Mouse (Mus musculus): ENCODE measurements around the gene Mmp20. TPM values are rescaled to one million over a fixed set of nuclear protein-coding genes. Genes with fewer than 3 reads are reported as not detected.

Gene Mmp20
- total RNA-seq (2021) (not detected), polyA plus RNA-seq (2012; rRNA removed) (not detected in 2 replicates)
- long read RNA-seq: 0 reads

DNA sequence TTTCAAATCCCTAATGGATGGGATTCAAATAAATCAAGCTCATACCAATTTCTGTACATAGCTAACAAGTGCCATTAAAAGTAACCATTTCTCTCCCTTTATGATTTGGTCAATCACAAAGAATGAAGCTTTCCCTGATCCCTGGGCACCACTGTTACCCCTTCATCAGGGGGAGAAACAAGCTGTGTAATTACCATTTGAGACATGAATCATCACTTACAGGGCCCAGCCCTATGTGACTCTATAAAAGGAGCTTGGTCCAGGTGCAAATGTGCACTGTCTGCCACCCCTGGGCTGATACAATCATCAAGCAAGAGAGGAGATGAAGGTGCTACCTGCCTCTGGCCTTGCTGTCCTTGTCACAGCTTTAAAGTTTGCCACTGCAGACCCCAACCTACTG lies at the start of gene Mmp20:
TSS of gene Mmp20 (plus strand) at position 301 of the 400 bp plus-strand sequence.
- TF ChIP-seq EP300 (IDR thresholded peaks at IDR 0.05; ENCODE audit: insufficient read depth, low read depth, low read length): no peak
- TF ChIP-seq POLR2A (IDR thresholded peaks at IDR 0.05; ENCODE audit: insufficient read depth, low read depth, low read length): no peak
- TF ChIP-seq CTCF (IDR thresholded peaks at IDR 0.05): no peak
- no peak within 1 kb of the TSS for H3K9ac ChIP-seq (ENCODE audit: low read depth, low read length)
- no peak within 1 kb of the TSS for H3K27ac ChIP-seq
- H3K36me3 ChIP-seq (ENCODE audit: control insufficient read depth, insufficient read depth, low read length): no peaks in the 10 kb centered on the region
- intact Hi-C loops (cut with DNase I): no loop called here
- no peak within 1 kb of the TSS for H3K4me3 ChIP-seq
- DNase-seq: no peak
- H3K79me2 ChIP-seq (replicated peaks; ENCODE audit: control insufficient read depth, insufficient read depth, low read length): no peaks in the 10 kb centered on the region
- H3K4me1 ChIP-seq (ENCODE audit: control insufficient read depth, insufficient read depth, low read length): no peaks in the 10 kb centered on the region
- H3K27me3 ChIP-seq (ENCODE audit: control insufficient read depth, insufficient read depth, low read length): no peaks in the 10 kb centered on the region

DNA sequence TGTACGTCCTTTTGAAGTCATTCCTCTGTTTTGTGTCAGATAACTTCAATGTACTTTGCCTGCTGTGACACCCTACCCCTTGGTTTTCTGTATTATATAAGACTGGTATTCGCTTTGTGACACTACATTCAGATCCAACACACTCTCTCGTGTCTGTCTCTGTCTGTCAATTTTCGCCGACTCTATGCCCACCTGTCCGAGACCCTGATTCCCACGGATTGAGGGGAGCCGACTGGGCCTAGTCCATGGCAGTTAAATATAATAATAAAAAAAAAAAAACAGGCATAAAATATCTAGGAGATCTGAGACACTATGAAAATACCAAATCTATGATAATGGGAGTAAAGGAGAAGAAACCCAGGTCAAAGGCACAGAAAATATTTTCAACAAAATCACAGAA lies 38.0 kb upstream of the Mmp20 start:
- no peaks in the 10 kb centered on the region for H3K36me3 ChIP-seq (ENCODE audit: control insufficient read depth, insufficient read depth, low read length)
- intact Hi-C loops (cut with DNase I): loop anchor here (10.0 kb wide), 1 partner anchor 535 kb away; no protein-coding TSS in a partner anchor
- no peak overlapping the region for H3K27ac ChIP-seq
- no peak overlapping the region for H3K4me3 ChIP-seq
- no peak for DNase-seq
- no peak overlapping the region for H3K9ac ChIP-seq (ENCODE audit: low read depth, low read length)
- H3K4me1 ChIP-seq (ENCODE audit: control insufficient read depth, insufficient read depth, low read length): peaks cover 2% of the 10 kb centered on the region
- H3K27me3 ChIP-seq (ENCODE audit: control insufficient read depth, insufficient read depth, low read length): no peaks in the 10 kb centered on the region
- WGBS: 64% methylated on average over 8 of the region's 8 CpGs
- H3K79me2 ChIP-seq (replicated peaks; ENCODE audit: control insufficient read depth, insufficient read depth, low read length): no peaks in the 10 kb centered on the region
- TF ChIP-seq POLR2A (IDR thresholded peaks at IDR 0.05; ENCODE audit: insufficient read depth, low read depth, low read length) (no peak), CTCF (IDR thresholded peaks at IDR 0.05) (no peak), EP300 (IDR thresholded peaks at IDR 0.05; ENCODE audit: insufficient read depth, low read depth, low read length) (no peak)

GRCm38 (mm10) chr9:7593272-7593812 lies 34.7 kb upstream of the Mmp20 start:
- 84% methylated on average over 3 of the region's 3 CpGs for WGBS
- intact Hi-C loops (cut with DNase I): loop anchor here (10.0 kb wide), 1 partner anchor 539 kb away; no protein-coding TSS in a partner anchor
- no peak for TF ChIP-seq POLR2A (IDR thresholded peaks at IDR 0.05; ENCODE audit: insufficient read depth, low read depth, low read length)
- TF ChIP-seq EP300 (IDR thresholded peaks at IDR 0.05; ENCODE audit: insufficient read depth, low read depth, low read length): no peak
- TF ChIP-seq CTCF (IDR thresholded peaks at IDR 0.05): no peak

DNA sequence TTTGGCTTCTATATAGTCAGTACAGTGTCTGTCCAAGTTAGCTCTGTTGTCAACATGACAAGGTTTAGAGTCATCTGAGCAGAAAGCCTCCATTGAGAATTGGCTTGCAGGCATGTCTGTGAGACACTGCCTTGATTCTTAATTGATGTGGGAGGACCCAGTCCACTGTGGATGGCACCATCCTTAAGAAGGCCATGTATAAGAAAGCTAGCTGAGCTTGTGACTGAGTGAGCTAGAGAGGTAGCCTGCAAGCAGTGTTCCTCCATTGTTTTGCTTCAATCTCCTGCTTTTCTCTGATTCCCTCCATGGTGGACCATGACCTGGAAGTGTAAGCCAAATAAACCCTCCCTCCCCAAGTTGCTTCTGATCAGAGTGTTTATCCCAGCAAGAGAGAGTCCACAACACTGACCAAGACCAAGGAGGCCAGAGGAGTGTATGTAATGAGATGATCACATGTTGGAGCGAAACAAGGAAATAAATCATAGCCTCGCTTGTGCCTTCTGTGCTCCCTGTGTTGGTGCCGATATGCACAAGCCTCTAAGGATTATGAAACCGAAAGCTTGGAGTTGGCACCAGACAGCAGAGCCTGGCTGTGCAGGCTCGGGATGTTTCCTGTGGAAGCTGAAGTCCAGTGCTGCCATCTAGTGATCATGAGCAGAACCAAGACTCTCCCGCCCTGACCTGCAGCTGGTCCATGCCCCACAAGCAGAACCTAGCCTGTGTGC lies 33.1 kb upstream of the Mmp20 start:
- no peaks in the 10 kb centered on the region for H3K27me3 ChIP-seq (ENCODE audit: control insufficient read depth, insufficient read depth, low read length)

More at GRCm38 (mm10) chr9:7593272-7593812, 34.7 kb upstream of the Mmp20 start:
- H3K79me2 ChIP-seq (replicated peaks; ENCODE audit: control insufficient read depth, insufficient read depth, low read length): no peaks in the 10 kb centered on the region
- no peak overlapping the region for H3K4me3 ChIP-seq
- H3K4me1 ChIP-seq (ENCODE audit: control insufficient read depth, insufficient read depth, low read length): peaks cover 3% of the 10 kb centered on the region
- no peaks in the 10 kb centered on the region for H3K27me3 ChIP-seq (ENCODE audit: control insufficient read depth, insufficient read depth, low read length)
- no peaks in the 10 kb centered on the region for H3K36me3 ChIP-seq (ENCODE audit: control insufficient read depth, insufficient read depth, low read length)
- H3K27ac ChIP-seq: no peak overlapping the region
- H3K9ac ChIP-seq (ENCODE audit: low read depth, low read length): no peak overlapping the region
- no peak for DNase-seq

GRCm38 (mm10) chr9:7602982-7603742 lies 24.9 kb upstream of the Mmp20 start:
- no peaks in the 10 kb centered on the region for H3K79me2 ChIP-seq (replicated peaks; ENCODE audit: control insufficient read depth, insufficient read depth, low read length)
- H3K9ac ChIP-seq (ENCODE audit: low read depth, low read length): no peak overlapping the region
- no peaks in the 10 kb centered on the region for H3K36me3 ChIP-seq (ENCODE audit: control insufficient read depth, insufficient read depth, low read length)
- H3K27ac ChIP-seq: no peak overlapping the region
- peak; percentile 55 to 74 for DNase-seq
- TF ChIP-seq CTCF (IDR thresholded peaks at IDR 0.05) (peak; percentile 98), EP300 (IDR thresholded peaks at IDR 0.05; ENCODE audit: insufficient read depth, low read depth, low read length) (peak; percentile 71; the same call in 1 of the 2 replicates), POLR2A (IDR thresholded peaks at IDR 0.05; ENCODE audit: insufficient read depth, low read depth, low read length) (no peak)
- no peaks in the 10 kb centered on the region for H3K27me3 ChIP-seq (ENCODE audit: control insufficient read depth, insufficient read depth, low read length)
- H3K4me1 ChIP-seq (ENCODE audit: control insufficient read depth, insufficient read depth, low read length): no peaks in the 10 kb centered on the region
- intact Hi-C loops (cut with DNase I): loop anchor here (1.0 to 5.0 kb wide), 4 partner anchors 111 to 1359 kb away; no protein-coding TSS in a partner anchor
- no peak overlapping the region for H3K4me3 ChIP-seq
- WGBS: 2% methylated on average over 3 of the region's 3 CpGs

More for the DNA sequence above, 33.1 kb upstream of the Mmp20 start:
- no peaks in the 10 kb centered on the region for H3K79me2 ChIP-seq (replicated peaks; ENCODE audit: control insufficient read depth, insufficient read depth, low read length)
- H3K36me3 ChIP-seq (ENCODE audit: control insufficient read depth, insufficient read depth, low read length): no peaks in the 10 kb centered on the region
- TF ChIP-seq POLR2A (IDR thresholded peaks at IDR 0.05; ENCODE audit: insufficient read depth, low read depth, low read length) (peak; percentile 66; the same call in 1 of the 2 replicates), EP300 (IDR thresholded peaks at IDR 0.05; ENCODE audit: insufficient read depth, low read depth, low read length) (peak; percentile 90), CTCF (IDR thresholded peaks at IDR 0.05) (peak; percentile 96)
- H3K4me1 ChIP-seq (ENCODE audit: control insufficient read depth, insufficient read depth, low read length): peaks cover 3% of the 10 kb centered on the region
- peak overlapping the region; percentile 77 for H3K9ac ChIP-seq (ENCODE audit: low read depth, low read length)
- peak overlapping the region; percentile 61 for H3K4me3 ChIP-seq
- intact Hi-C loops (cut with DNase I): loop anchor here (1.0 to 10.0 kb wide), 3 partner anchors 41 to 540 kb away; no protein-coding TSS in a partner anchor
- 2% methylated on average over 6 of the region's 6 CpGs for WGBS
- DNase-seq: peak; percentile 76 to 86
- peak overlapping the region; percentile 75 for H3K27ac ChIP-seq

Measured in heart, adult 2 months (tissue).